Mouse (Mus musculus) midbrain, embryonic 13.5 days (tissue): ENCODE measurements around the gene Ormdl3. TPM values are rescaled to one million over a fixed set of nuclear protein-coding genes. Genes with fewer than 3 reads are reported as not detected.
A peak's percentile ranks its signal among the peaks of the same experiment; 100 is the strongest.

Source experiments
- ATAC-seq: fragments of 200-750 bp; cut with Nextera tagmentation; 2 replicates; pipeline ENCODE4 v1.8.0; 2017; ENCODE audit warnings: mild to moderate bottlenecking, moderate TSS enrichment, moderate library complexity
- H3K27ac ChIP-seq: fragments of 300-500 bp; sonication (generic); 2 replicates; pipeline ENCODE4 v1.5.1; 2015; ENCODE audit warnings: inconsistent platforms, mild to moderate bottlenecking, moderate library complexity
- H3K27me3 ChIP-seq: fragments of 300-500 bp; sonication (generic); 2 replicates; pipeline ENCODE4 v1.6.1; 2015; ENCODE audit warnings: mild to moderate bottlenecking, inconsistent platforms
- H3K36me3 ChIP-seq: fragments of 300-500 bp; sonication (generic); 2 replicates; pipeline ENCODE4 v1.6.1; 2015; ENCODE audit warnings: mild to moderate bottlenecking, inconsistent platforms
- H3K4me1 ChIP-seq: fragments of 300-500 bp; sonication (generic); replicated peaks from 2 replicates; pipeline ENCODE4 v1.6.1; 2015; ENCODE audit warnings: inconsistent platforms
- H3K4me2 ChIP-seq: fragments of 300-500 bp; sonication (generic); replicated peaks from 2 replicates; pipeline ENCODE4 v1.6.1; 2015; ENCODE audit warnings: moderate library complexity, mild to moderate bottlenecking, inconsistent platforms
- H3K4me3 ChIP-seq: fragments of 300-500 bp; sonication (generic); replicated peaks from 2 replicates; pipeline ENCODE4 v1.5.1; 2015; ENCODE audit warnings: mild to moderate bottlenecking, inconsistent platforms
- H3K9ac ChIP-seq: fragments of 300-500 bp; sonication (generic); replicated peaks from 2 replicates; pipeline ENCODE4 v1.6.1; 2015; ENCODE audit warnings: mild to moderate bottlenecking, inconsistent platforms
- H3K9me3 ChIP-seq: fragments of 300-500 bp; sonication (generic); 2 replicates; pipeline ENCODE4 v1.6.1; 2016; ENCODE audit warnings: mild to moderate bottlenecking, inconsistent platforms
- WGBS: fragments of 180-500 bp; shearing (Covaris S2); methylation state at CpG from one replicate; pipeline ENCODE4 v1.1.7; 2015; 5-methylcytosine and 5-hydroxymethylcytosine counted together
- polyA plus RNA-seq: library from polyadenylated mRNA; unstranded; fragments of >200 nt; fragmentation: Nextera tagmentation; extraction: Ambion mirVana; gene quantifications from 2 replicates; pipeline ENCODE4 v1.2.1, GENCODE M21; 2015

Gene Ormdl3
- polyA plus RNA-seq, 1 experiment from 2014 or later, result 97.3 TPM

DNA sequence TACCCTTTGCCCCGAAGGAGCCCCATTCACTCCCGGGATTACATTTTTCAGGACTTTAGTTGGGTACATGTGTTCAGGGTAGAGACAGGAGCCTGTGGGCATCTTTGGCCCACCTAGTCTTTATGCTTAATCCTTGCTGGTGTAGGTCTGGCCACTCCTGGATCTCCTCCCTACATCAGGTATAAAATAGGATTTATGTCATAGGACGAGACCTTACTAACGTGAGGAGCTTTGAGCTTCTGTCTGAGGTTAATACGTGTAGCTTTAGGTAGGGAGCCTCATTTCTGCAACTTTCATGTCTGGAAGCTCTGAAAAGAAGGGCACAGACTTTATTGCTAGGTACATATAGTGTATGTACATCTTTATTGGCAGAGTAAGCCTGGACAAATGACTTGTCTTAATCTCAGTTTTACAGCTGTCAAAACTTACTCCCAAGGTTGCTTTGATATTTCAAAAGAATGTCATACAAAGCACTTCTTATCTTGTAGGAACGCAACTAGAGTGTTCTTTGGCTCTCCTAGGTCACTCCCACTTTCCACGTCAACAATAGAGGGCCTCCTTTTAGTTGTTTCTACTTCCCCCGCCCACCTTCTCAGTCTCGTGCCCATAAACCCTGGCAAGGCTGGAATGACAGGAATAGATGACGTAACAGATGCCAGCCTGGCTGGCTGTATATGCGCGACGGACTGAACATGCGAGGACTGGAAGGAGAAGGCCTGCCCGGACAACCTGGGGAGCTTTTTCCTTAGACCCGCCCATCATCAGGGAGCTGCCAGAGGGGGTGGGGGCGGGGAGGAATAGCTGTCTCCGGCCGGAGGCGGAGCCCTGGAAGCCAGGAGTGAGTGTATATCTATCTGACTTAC lies 747 bp upstream of the Ormdl3 start:
- Histone ChIP-seq H3K4me3 (peak overlapping the region; percentile 89), H3K27ac (peak overlapping the region; percentile 55), H3K4me2 (peak overlapping the region; percentile 93), H3K9ac (peak overlapping the region; percentile 39), H3K36me3 (peaks cover 8% of the 10 kb centered on the region), H3K4me1 (peaks cover 35% of the 10 kb centered on the region), H3K9me3 (no peaks in the 10 kb centered on the region), H3K27me3 (no peaks in the 10 kb centered on the region)
- peak; percentile 41; the same call in 1 of the 2 replicates for ATAC-seq
- WGBS, result 5% methylated on average over 20 of the region's 20 CpGs

DNA sequence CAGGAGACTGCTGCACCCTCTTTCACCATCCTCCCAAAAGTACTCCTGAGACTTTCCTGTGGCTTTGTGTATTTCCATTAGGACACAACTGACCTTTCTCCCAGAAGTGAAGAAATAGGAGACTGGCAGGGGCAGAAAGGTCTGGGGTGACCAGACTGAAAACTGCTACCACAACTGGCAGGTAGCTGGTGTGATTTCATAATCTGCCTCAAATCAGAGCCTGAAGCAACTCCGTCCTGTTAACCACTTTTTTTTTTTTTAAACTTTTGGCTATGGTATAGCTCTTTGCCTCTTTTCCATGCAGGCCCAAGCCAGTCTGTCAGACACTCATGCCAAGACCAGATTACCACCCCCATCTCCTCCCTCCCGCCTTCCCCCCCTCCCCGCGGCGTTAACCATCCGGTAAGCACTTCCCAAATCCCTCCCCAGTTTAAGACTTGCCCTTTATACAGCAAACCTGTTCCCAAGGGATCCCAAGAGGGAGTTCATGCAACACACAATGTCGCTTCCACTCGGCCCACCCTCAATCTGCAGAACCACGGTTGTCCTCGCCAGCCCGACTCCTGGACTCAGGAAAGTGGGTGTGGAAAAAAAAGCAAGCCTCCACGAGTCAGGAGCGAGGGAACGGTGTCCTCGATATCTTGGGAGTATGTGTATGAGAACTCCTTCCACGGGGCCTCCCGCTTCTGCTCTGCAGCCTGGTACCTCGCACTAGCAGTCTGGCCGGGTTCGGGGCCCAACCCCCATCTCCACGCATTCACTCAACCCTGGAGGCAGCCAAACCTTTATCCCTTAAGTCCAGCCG lies 879 bp downstream of the Ormdl3 start:
- Histone ChIP-seq H3K9me3 (no peaks in the 10 kb centered on the region), H3K36me3 (peaks cover 24% of the 10 kb centered on the region), H3K4me2 (peak overlapping the region; percentile 93), H3K27ac (peak overlapping the region; percentile 90), H3K27me3 (no peaks in the 10 kb centered on the region), H3K4me3 (peak overlapping the region; percentile 89), H3K4me1 (peaks cover 35% of the 10 kb centered on the region), H3K9ac (peak overlapping the region; percentile 95)
- ATAC-seq, result peak; percentile 62
- WGBS, result 2% methylated on average over 22 of the region's 22 CpGs

- Histone ChIP-seq H3K4me3 (no peak overlapping the region), H3K9me3 (no peaks in the 10 kb centered on the region), H3K27me3 (no peaks in the 10 kb centered on the region), H3K4me1 (peaks cover 35% of the 10 kb centered on the region), H3K9ac (no peak overlapping the region), H3K27ac (no peak overlapping the region), H3K36me3 (peaks cover 35% of the 10 kb centered on the region), H3K4me2 (no peak overlapping the region)
- no peak for ATAC-seq
- 92% methylated on average over 6 of the region's 6 CpGs for WGBS
Observed at GRCm38 (mm10) chr11:98584629-98585177, 2.5 kb downstream of the Ormdl3 start.

- no peak for ATAC-seq
- Histone ChIP-seq H3K27me3 (no peaks in the 10 kb centered on the region), H3K4me3 (no peak overlapping the region), H3K36me3 (peaks cover 35% of the 10 kb centered on the region), H3K9ac (0 out of 2 replicates have a peak overlapping the region, but pooled peaks have one; percentile 6), H3K4me1 (peaks cover 35% of the 10 kb centered on the region), H3K9me3 (no peaks in the 10 kb centered on the region), H3K27ac (no peak overlapping the region), H3K4me2 (no peak overlapping the region)
- WGBS, result 73% methylated on average over 1 of the region's 1 CpGs
Observed at GRCm38 (mm10) chr11:98584146-98584545, 3.0 kb downstream of the Ormdl3 start.

DNA sequence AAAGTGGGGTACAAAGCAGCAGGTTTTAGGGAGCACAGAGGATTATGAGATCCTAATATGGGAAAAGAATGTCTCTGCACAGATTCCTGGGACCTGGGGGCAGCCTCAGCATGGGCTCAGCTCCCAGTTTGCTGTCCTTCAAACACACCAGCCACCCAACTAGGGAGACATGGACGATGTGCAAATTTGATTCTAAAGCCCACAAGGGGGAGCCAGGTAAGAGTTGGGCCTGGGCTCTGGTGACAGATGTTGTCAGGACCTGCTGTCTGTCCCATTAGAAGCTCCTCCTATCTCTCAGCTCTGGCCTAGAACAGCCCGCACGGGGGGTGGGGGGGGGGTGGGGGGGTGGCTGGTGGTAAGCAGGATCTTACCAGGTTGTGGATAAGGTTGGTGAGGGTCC lies 3.6 kb downstream of the Ormdl3 start:
- Histone ChIP-seq H3K36me3 (peaks cover 35% of the 10 kb centered on the region), H3K4me1 (peaks cover 35% of the 10 kb centered on the region), H3K4me3 (no peak overlapping the region), H3K9me3 (no peaks in the 10 kb centered on the region), H3K27ac (no peak overlapping the region), H3K9ac (no peak overlapping the region), H3K27me3 (no peaks in the 10 kb centered on the region), H3K4me2 (no peak overlapping the region)
- ATAC-seq, result no peak
- 65% methylated on average over 3 of the region's 3 CpGs for WGBS

GRCm38 (mm10) chr11:98583265-98583552 lies 4.0 kb downstream of the Ormdl3 start:
- Histone ChIP-seq H3K27me3 (no peaks in the 10 kb centered on the region), H3K4me3 (no peak overlapping the region), H3K4me2 (no peak overlapping the region), H3K9me3 (no peaks in the 10 kb centered on the region), H3K4me1 (peaks cover 32% of the 10 kb centered on the region), H3K27ac (no peak overlapping the region), H3K36me3 (peaks cover 35% of the 10 kb centered on the region), H3K9ac (no peak overlapping the region)
- WGBS, result 86% methylated on average over 3 of the region's 3 CpGs
- ATAC-seq, result no peak

DNA sequence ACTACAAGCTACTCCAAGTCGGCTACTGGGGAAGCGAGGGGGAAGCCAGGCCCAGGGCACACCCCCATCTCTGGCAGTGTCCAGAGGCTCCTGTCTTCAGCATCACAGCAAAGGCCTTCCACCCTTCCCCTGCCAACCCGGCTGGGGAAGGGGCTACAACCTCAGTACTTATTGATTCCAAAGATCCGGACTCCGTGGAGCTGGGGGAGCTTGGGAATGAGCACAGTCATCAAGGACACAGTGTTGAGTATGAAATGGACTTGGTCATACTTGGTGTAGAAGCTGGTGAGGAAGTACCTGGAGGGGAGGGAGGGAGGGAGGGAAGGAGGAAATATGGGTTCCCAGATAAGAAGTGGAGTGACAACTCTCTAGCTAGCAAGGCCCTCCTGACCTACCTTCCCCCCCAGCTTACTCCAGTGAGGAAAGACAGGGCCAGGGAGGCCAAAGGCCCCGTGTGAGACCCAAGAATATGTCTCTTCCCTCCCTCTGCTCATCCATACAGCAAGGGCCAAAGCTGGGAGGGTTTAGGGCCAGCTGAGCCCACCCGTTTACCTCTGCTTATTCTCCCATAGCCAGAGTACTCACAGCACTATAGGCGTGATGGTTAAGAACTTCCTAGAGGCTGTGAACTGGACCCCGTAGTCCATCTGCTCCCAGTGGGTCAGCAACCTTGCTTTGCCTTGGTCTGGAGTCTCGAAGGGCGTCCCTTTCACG lies 4.5 kb downstream of the Ormdl3 start:
- Histone ChIP-seq H3K36me3 (peaks cover 35% of the 10 kb centered on the region), H3K27ac (no peak overlapping the region), H3K4me3 (no peak overlapping the region), H3K9me3 (no peaks in the 10 kb centered on the region), H3K4me1 (peaks cover 27% of the 10 kb centered on the region), H3K4me2 (no peak overlapping the region), H3K9ac (no peak overlapping the region), H3K27me3 (no peaks in the 10 kb centered on the region)
- no peak for ATAC-seq
- WGBS, result 92% methylated on average over 12 of the region's 12 CpGs

- Histone ChIP-seq H3K4me1 (peaks cover 22% of the 10 kb centered on the region), H3K4me3 (no peak overlapping the region), H3K9me3 (no peaks in the 10 kb centered on the region), H3K4me2 (no peak overlapping the region), H3K36me3 (peaks cover 35% of the 10 kb centered on the region), H3K9ac (no peak overlapping the region), H3K27ac (no peak overlapping the region), H3K27me3 (no peaks in the 10 kb centered on the region)
- WGBS, result 75% methylated on average over 8 of the region's 8 CpGs
- no peak for ATAC-seq
Observed at GRCm38 (mm10) chr11:98582030-98582388, 5.2 kb downstream of the Ormdl3 start.

GRCm38 (mm10) chr11:98581286-98582029 lies 5.7 kb downstream of the Ormdl3 start:
- no peak overlapping the region for H3K4me2 ChIP-seq
- H3K9me3 ChIP-seq, result no peaks in the 10 kb centered on the region
- ATAC-seq, result no peak
- H3K4me3 ChIP-seq, result no peak overlapping the region
- WGBS, result 65% methylated on average over 17 of the region's 17 CpGs
- peaks cover 21% of the 10 kb centered on the region for H3K4me1 ChIP-seq
- H3K27ac ChIP-seq, result no peak overlapping the region
- H3K9ac ChIP-seq, result no peak overlapping the region
- H3K27me3 ChIP-seq, result no peaks in the 10 kb centered on the region
- peaks cover 35% of the 10 kb centered on the region for H3K36me3 ChIP-seq

GRCm38 (mm10) chr11:98580301-98581121 lies 6.7 kb downstream of the Ormdl3 start:
- Histone ChIP-seq H3K27me3 (no peaks in the 10 kb centered on the region), H3K4me3 (no peak overlapping the region), H3K27ac (no peak overlapping the region), H3K4me1 (peaks cover 12% of the 10 kb centered on the region), H3K36me3 (peaks cover 35% of the 10 kb centered on the region), H3K4me2 (no peak overlapping the region), H3K9me3 (no peaks in the 10 kb centered on the region), H3K9ac (no peak overlapping the region)
- no peak for ATAC-seq
- 66% methylated on average over 16 of the region's 16 CpGs for WGBS

- H3K4me2 ChIP-seq, result no peak overlapping the region
- H3K27ac ChIP-seq, result no peak overlapping the region
- H3K9ac ChIP-seq, result no peak overlapping the region
- peaks cover 26% of the 10 kb centered on the region for H3K36me3 ChIP-seq
- no peak for ATAC-seq
- WGBS, result 90% methylated on average over 5 of the region's 5 CpGs
- H3K27me3 ChIP-seq, result no peaks in the 10 kb centered on the region
- no peaks in the 10 kb centered on the region for H3K9me3 ChIP-seq
- H3K4me3 ChIP-seq, result no peak overlapping the region
- H3K4me1 ChIP-seq, result no peaks in the 10 kb centered on the region
Observed at GRCm38 (mm10) chr11:98577776-98578175, 9.4 kb downstream of the Ormdl3 start.
